Mouse (Mus musculus) small intestine, adult 2 months (tissue): ENCODE results near the gene Lax1.

Experiments
- CTCF ChIP-seq: fragments of 200-500 bp; IDR thresholded peaks from 2 replicates; pipeline ENCODE4 v1.5.1; 2012; ENCODE audit warnings: low read depth, mild to moderate bottlenecking, control low read depth, inconsistent platforms, low read length, moderate library complexity, mixed read lengths; ENCODE audit not compliant: insufficient replicate concordance, insufficient read length; ENCODE audit errors: extremely low read depth
- POLR2A ChIP-seq: fragments of 200-500 bp; IDR thresholded peaks from 2 replicates; pipeline ENCODE4 v1.6.1; 2012; ENCODE audit warnings: low read depth, mild to moderate bottlenecking, control low read depth, inconsistent platforms, low read length, moderate library complexity

GRCm38 (mm10) chr1:133656811-133657210 lies 33.1 kb downstream of the Lax1 start:
- TF ChIP-seq CTCF: no peak
- no peak for TF ChIP-seq POLR2A
